Mouse (Mus musculus) T-cell, adult 66 days (primary cell): ENCODE results near the gene Ccnc. TPM values are rescaled to one million over a fixed set of nuclear protein-coding genes. Genes with fewer than 3 reads are reported as not detected.

Source experiments
- total RNA-seq, 2 experiments: library from RNA; stranded (reverse); gene quantifications; 3 replicates in 1 of 2; 4 replicates in 1 of 2; pipeline ENCODE4 v1.2.4; 2023

The Ccnc gene
- 10 to 100 TPM; 22.3 to 25.2 TPM for total RNA-seq

DNA sequence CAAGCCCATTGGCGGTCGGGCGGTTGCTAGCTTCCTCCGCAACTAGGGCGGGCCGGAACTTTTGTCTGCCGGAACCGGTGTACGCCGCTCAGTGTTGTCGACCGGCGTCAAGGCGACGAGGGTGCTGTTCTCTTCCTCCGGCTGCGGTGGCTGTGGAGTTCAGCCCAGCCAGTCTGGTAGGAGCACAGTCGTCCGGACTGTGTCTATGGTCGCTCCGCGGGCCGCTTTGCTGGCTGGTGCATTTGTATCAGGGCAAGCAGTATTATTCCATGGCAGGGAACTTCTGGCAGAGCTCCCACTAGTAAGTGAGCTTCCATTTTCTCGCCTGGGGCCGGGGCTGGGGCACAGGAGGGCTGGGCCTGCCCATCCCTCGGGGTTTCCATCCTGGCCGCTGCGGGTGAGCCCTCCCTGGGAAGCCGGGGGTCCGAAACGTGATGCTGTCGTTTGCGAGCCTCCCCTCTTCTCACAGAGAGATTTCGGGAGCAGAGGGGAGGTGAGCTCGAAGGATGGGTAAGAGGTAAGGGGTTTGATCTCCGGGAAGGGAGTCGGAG, at the start of gene Ccnc:
Gene Ccnc, plus strand, starts transcription at position 87 of the 551 bp plus-strand sequence.

DNA sequence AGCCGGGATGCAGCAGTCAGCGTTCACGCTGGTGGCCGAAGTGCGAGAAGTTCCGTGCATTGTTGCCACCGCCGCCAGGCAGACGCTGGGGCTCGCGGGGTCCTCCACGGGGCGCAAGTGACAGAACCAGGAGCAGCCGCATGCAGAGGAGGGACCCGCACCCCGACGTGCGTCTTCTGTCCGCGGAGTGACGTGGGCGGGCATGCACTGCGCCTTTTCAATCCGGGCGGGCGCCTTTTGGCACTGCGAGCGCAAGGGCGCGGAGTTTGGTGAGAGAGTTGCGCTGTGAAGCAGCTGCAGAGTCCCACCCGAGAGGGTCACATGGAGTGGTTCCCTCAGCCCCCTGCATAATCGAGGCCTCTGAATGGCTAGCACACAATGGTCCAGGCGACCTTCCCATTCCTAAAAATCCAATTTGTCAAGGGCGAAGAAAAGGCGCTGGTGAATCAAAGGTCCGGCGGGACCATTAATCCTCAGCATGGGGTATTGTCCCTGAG, 41.9 kb upstream of the Ccnc start, which contains the start of gene Prdm13:
Gene Prdm13, minus strand, starts transcription at position 369 of the 497 bp plus-strand sequence.

DNA sequence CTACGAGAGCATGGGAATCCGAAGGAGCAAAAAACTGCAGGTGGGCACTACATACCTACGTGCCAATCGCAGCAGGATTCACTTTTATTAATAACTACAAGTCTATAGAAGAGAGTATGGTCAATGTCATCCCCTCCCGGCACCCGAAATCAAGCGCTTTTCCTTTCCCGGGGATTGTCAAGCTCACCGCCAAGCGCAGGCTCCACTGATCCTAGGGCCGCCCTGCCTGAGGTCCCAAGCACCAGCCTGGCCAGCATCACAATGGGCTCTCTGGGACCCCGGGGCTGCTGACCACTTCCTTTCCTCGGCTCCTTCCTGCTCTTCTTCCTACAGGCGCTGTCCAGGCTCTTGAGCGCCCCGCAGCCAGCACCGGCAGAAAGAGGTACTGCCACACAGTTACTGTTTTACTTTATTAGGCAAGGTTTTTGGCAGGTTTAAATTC, 39.4 kb downstream of the Ccnc start, which contains the start of the genes Usp45 and Tstd3:
Gene Usp45, plus strand, starts transcription at position 294 of the 442 bp plus-strand sequence.
Gene Tstd3, minus strand, starts transcription at position 350 of the 442 bp plus-strand sequence.

Other genes with a start within 250 kb of the Ccnc start
- gene Prdm13, start 41.7 kb upstream of the Ccnc start, total RNA-seq, result not detected
- gene Usp45, start 39.5 kb downstream of the Ccnc start, total RNA-seq, result 10 to 100 TPM; 29.9 to 32.7 TPM
- 1 to 10 TPM; 4.4 to 6.3 TPM for gene Tstd3, start 39.5 kb downstream of the Ccnc start, total RNA-seq
- 100 to 1,000 TPM; 221 to 235 TPM for gene Pnisr, start 119.9 kb downstream of the Ccnc start, total RNA-seq
- gene Coq3, start 152.0 kb downstream of the Ccnc start, total RNA-seq, result 1 to 10 TPM; 3.6 to 3.9 TPM
- under 1 TPM in 1 of 2 experiments, not detected in 1; 0.18 TPM for gene Faxc, start 203.6 kb downstream of the Ccnc start, total RNA-seq